Mouse (Mus musculus) myocyte (in vitro differentiated cells): ENCODE measurements at regions not wholly inside any gene's neighbourhood (a gene's known extent, or its start where the extent isn't known, plus 50 kb on each side); places are given as distances from the start of the nearest gene placed in this dataset.

Experiments used
- H3K27me3 ChIP-seq: one replicate; pipeline ENCODE4 v1.6.1; 2011; ENCODE audit not compliant: control insufficient read depth, insufficient read depth, insufficient read length
- H3K36me3 ChIP-seq: one replicate; pipeline ENCODE4 v1.6.1; 2011; ENCODE audit not compliant: control insufficient read depth, insufficient read depth
- H3K4me2 ChIP-seq: one replicate; pipeline ENCODE4 v1.6.1; 2011; ENCODE audit warnings: low read depth, control low read depth
- H3K4me3 ChIP-seq: one replicate; pipeline ENCODE4 v1.5.1; 2011; ENCODE audit warnings: mild to moderate bottlenecking, control low read depth, moderate library complexity
- H3K79me2 ChIP-seq: one replicate; pipeline ENCODE4 v1.6.1; 2011; ENCODE audit not compliant: control insufficient read depth, insufficient read depth
- H3ac ChIP-seq: one replicate; pipeline ENCODE4 v1.6.1; 2011; ENCODE audit not compliant: control insufficient read depth, insufficient read length
- CEBPB ChIP-seq: IDR thresholded peaks from 2 replicates; pipeline ENCODE4 v1.6.1; 2011; ENCODE audit warnings: mild to moderate bottlenecking, moderate library complexity; ENCODE audit not compliant: poor library complexity, insufficient read depth, severe bottlenecking
- E2F4 ChIP-seq: IDR thresholded peaks from one replicate; pipeline ENCODE4 v1.6.1; 2011; ENCODE audit warnings: mild to moderate bottlenecking, control low read depth, moderate library complexity; ENCODE audit not compliant: insufficient read depth
- MAX ChIP-seq: IDR thresholded peaks from one replicate; pipeline ENCODE4 v1.6.1; 2011; ENCODE audit warnings: low read depth, mild to moderate bottlenecking, control low read depth
- MYOD1 ChIP-seq, 3 experiments: IDR thresholded peaks; one replicate each; pipeline ENCODE4 v1.6.1; 2011; ENCODE audit warnings: control low read depth in 2 of 3, low read depth in 2 of 3, mild to moderate bottlenecking in 2 of 3, moderate library complexity in 1 of 3; ENCODE audit not compliant: insufficient read length in 2 of 3, control insufficient read depth in 1 of 3
- MYOG ChIP-seq, 3 experiments: IDR thresholded peaks; one replicate each; pipeline ENCODE4 v1.6.1; 2011; ENCODE audit warnings: control low read depth in 2 of 3, low read depth in 2 of 3, mild to moderate bottlenecking in 2 of 3; ENCODE audit not compliant: insufficient read length in 2 of 3, control insufficient read depth in 1 of 3, insufficient read depth in 1 of 3
- POLR2A ChIP-seq: IDR thresholded peaks from one replicate; pipeline ENCODE4 v1.6.1; 2011; ENCODE audit warnings: low read depth, mild to moderate bottlenecking, control low read depth, moderate library complexity; ENCODE audit not compliant: insufficient read length
- POLR2AphosphoS2 ChIP-seq: IDR thresholded peaks from one replicate; pipeline ENCODE4 v1.6.1; 2011; ENCODE audit warnings: low read depth, control low read depth; ENCODE audit not compliant: insufficient read length
- REST ChIP-seq: IDR thresholded peaks from one replicate; pipeline ENCODE4 v1.6.1; 2011; ENCODE audit warnings: mild to moderate bottlenecking, control low read depth, moderate library complexity; ENCODE audit not compliant: insufficient read depth, insufficient read length
- SRF ChIP-seq: IDR thresholded peaks from one replicate; pipeline ENCODE4 v1.6.1; 2011; ENCODE audit warnings: low read depth; ENCODE audit not compliant: control insufficient read depth, insufficient read length
- TCF12 ChIP-seq: IDR thresholded peaks from one replicate; pipeline ENCODE4 v1.6.1; 2011; ENCODE audit warnings: mild to moderate bottlenecking, control low read depth; ENCODE audit not compliant: poor library complexity, insufficient read depth, severe bottlenecking
- TCF3 ChIP-seq: IDR thresholded peaks from one replicate; pipeline ENCODE4 v1.6.1; 2011; ENCODE audit warnings: low read depth, control low read depth; ENCODE audit not compliant: insufficient read length
- USF1 ChIP-seq: IDR thresholded peaks from one replicate; pipeline ENCODE4 v1.6.1; 2011; ENCODE audit warnings: low read depth, mild to moderate bottlenecking, control low read depth, moderate library complexity

DNA sequence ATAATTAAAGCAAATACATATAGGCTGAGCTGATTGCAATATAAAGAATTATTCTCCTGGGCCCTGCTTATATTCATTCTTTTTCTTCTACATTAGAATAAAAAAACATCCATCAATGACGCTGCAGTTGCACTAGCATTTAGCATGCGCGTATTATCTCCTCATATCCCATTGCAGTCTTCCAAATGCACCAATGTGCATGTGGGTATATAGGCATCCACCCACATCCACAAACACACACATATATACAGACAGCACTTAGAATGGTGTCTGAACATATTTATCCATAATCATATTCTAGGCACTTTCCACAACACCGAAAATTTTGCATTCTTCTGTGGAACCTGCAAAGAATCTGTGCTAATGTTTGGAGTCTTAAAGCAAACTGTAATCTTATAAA lies 504.4 kb upstream of the Smim15 start:
- no peak overlapping the region for H3ac ChIP-seq
- TF ChIP-seq REST = no peak
- no peak for TF ChIP-seq TCF12
- TF ChIP-seq SRF = no peak
- TF ChIP-seq POLR2A = no peak
- TF ChIP-seq MAX = no peak
- no peak for TF ChIP-seq USF1
- TF ChIP-seq MYOG (IDR thresholded peaks at IDR 0.05; ENCODE audit: control insufficient read depth in 1 of 3, insufficient read depth in 1 of 3, insufficient read length in 2 of 3, low read depth in 2 of 3) = no peak
- TF ChIP-seq CEBPB = no peak
- no peak for TF ChIP-seq MYOD1 (IDR thresholded peaks at IDR 0.05; ENCODE audit: control insufficient read depth in 1 of 3, insufficient read length in 2 of 3, low read depth in 2 of 3)
- TF ChIP-seq TCF3 = no peak
- TF ChIP-seq POLR2AphosphoS2 = no peak
- no peak for TF ChIP-seq E2F4
- no peaks in the 10 kb centered on the region for H3K36me3 ChIP-seq
- no peaks in the 10 kb centered on the region for H3K79me2 ChIP-seq
- no peak overlapping the region for H3K4me3 ChIP-seq
- no peak overlapping the region for H3K4me2 ChIP-seq
- H3K27me3 ChIP-seq = no peaks in the 10 kb centered on the region

DNA sequence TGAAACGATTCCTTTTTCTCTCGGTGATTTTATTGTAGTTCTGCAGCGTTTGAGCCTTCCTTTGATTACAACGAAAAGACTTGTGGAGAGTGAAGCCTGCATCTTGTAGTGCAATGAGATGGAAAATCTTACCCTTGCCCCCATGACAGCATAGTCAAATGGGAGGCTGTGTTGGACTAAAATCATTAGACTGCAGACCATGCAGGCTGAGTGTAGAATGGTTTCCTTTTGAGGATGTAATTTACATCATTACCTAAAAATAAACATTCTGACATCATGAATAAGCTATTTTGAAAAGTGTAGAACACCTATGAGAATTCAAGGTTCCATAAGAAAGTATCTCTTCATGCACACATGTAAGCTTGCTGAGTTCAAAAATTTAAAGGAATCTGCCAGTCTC lies 504.9 kb upstream of the Smim15 start:
- Histone ChIP-seq H3K27me3 (no peaks in the 10 kb centered on the region), H3K4me3 (no peak overlapping the region), H3K4me2 (no peak overlapping the region), H3K36me3 (no peaks in the 10 kb centered on the region), H3K79me2 (no peaks in the 10 kb centered on the region), H3ac (no peak overlapping the region)
- TF ChIP-seq TCF12 = no peak
- TF ChIP-seq MAX = no peak
- no peak for TF ChIP-seq REST
- no peak for TF ChIP-seq CEBPB
- TF ChIP-seq E2F4 = no peak
- TF ChIP-seq MYOG (IDR thresholded peaks at IDR 0.05; ENCODE audit: control insufficient read depth in 1 of 3, insufficient read depth in 1 of 3, insufficient read length in 2 of 3, low read depth in 2 of 3) = no peak
- no peak for TF ChIP-seq SRF
- TF ChIP-seq POLR2A = no peak

DNA sequence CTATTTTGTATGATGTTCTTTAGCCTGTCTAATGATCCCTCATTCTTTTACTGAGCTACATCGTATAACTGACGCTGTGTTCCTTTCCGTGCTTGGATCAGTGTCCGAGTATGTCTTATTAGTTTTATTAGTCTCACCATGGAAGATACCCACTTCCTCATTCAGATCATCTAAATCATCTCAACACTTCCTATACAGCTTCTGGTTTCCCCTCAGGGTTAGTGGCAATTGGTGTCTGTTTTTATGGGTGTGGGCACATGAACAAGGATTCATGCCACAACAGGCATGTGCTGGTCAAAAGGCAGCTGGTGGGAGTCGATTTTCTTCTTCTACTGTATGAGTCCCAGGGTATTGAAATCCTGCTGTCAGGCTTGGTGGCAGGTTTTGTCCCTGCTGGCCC lies 509.0 kb upstream of the Smim15 start:
- Histone ChIP-seq H3ac (no peak overlapping the region), H3K27me3 (no peaks in the 10 kb centered on the region), H3K4me3 (no peak overlapping the region), H3K79me2 (no peaks in the 10 kb centered on the region), H3K4me2 (no peak overlapping the region), H3K36me3 (no peaks in the 10 kb centered on the region)
- TF ChIP-seq TCF12 (no peak), MYOG (IDR thresholded peaks at IDR 0.05; ENCODE audit: control insufficient read depth in 1 of 3, insufficient read depth in 1 of 3, insufficient read length in 2 of 3, low read depth in 2 of 3) (no peak), SRF (no peak)

DNA sequence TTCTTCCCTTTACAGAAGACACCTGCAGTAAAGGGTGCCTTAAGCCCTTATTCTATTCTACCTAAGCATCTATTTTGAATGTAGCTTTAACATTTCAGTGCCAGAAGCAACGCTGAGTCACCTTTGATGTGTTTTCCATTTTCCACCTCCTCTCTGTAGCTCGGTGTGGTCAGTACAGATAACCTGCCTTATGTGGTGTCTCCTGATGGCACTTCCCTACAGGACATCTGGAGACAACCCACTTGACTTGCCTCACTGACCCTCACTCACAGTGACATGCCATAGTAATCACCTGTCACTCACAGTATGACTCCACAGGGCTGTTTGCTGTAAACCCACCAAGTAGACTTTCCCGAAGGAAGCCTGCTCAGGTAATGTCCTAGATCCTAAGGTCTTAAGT lies 510.9 kb upstream of the Smim15 start:
- H3K79me2 ChIP-seq = no peaks in the 10 kb centered on the region
- H3ac ChIP-seq = no peak overlapping the region
- TF ChIP-seq TCF12 (no peak), MYOD1 (IDR thresholded peaks at IDR 0.05; ENCODE audit: control insufficient read depth in 1 of 3, insufficient read length in 2 of 3, low read depth in 2 of 3) (no peak), E2F4 (no peak), MAX (no peak), MYOG (IDR thresholded peaks at IDR 0.05; ENCODE audit: control insufficient read depth in 1 of 3, insufficient read depth in 1 of 3, insufficient read length in 2 of 3, low read depth in 2 of 3) (no peak), USF1 (no peak), CEBPB (no peak), POLR2A (no peak), SRF (no peak), POLR2AphosphoS2 (no peak), REST (no peak), TCF3 (no peak)
- H3K36me3 ChIP-seq = no peaks in the 10 kb centered on the region
- no peak overlapping the region for H3K4me3 ChIP-seq
- no peaks in the 10 kb centered on the region for H3K27me3 ChIP-seq
- no peak overlapping the region for H3K4me2 ChIP-seq

DNA sequence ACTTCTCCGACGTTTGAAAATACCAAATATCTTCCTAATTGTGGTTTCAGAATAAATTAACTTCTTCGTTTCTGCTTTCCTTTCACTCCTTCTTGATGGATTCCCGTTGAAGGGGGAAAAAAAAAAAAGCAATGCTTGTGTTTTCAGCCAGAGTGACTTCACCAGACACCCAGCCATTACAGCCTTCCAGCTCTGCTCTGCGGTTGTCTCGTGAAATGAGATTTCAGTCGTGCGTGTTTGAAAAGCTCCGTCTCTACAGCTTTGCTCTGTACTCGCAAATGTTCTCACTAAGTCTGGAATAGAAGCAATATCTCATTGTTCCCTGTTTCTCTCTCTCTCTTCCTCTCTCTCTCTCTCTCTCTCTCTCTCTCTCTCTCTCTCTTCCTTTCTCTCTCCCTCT lies 509.6 kb upstream of the Kif2a start:
- Histone ChIP-seq H3K4me2 (no peak overlapping the region), H3ac (no peak overlapping the region), H3K36me3 (no peaks in the 10 kb centered on the region), H3K27me3 (no peaks in the 10 kb centered on the region), H3K4me3 (no peak overlapping the region), H3K79me2 (no peaks in the 10 kb centered on the region)
- TF ChIP-seq TCF12 (no peak), MAX (no peak), REST (no peak), TCF3 (no peak), POLR2AphosphoS2 (no peak), CEBPB (no peak), POLR2A (no peak), MYOD1 (IDR thresholded peaks at IDR 0.05; ENCODE audit: control insufficient read depth in 1 of 3, insufficient read length in 2 of 3, low read depth in 2 of 3) (no peak), USF1 (no peak), E2F4 (no peak), SRF (no peak)

DNA sequence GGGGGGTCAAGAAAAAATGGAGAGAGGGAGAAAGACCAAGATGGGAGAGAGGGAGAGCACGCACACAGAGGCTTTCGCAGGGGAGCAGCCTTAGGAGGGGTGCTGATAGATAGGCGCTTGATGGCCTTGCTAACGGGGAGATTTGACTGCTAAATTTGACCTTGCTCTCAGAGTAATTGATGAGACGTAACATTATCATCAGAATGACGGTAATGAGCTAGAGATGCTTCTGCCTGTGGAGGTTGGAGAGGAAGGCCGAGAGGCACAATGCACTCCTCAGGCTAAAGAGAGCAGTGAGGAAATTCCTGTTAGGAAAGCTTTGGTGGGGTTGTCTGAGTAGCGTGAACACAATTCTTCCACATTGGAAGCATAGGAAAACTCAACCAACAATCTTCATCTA lies 509.1 kb upstream of the Kif2a start:
- H3K79me2 ChIP-seq = no peaks in the 10 kb centered on the region
- no peaks in the 10 kb centered on the region for H3K36me3 ChIP-seq
- no peak overlapping the region for H3K4me3 ChIP-seq
- no peak overlapping the region for H3K4me2 ChIP-seq
- TF ChIP-seq USF1 (no peak), POLR2AphosphoS2 (no peak), MYOD1 (IDR thresholded peaks at IDR 0.05; ENCODE audit: control insufficient read depth in 1 of 3, insufficient read length in 2 of 3, low read depth in 2 of 3) (no peak), MYOG (IDR thresholded peaks at IDR 0.05; ENCODE audit: control insufficient read depth in 1 of 3, insufficient read depth in 1 of 3, insufficient read length in 2 of 3, low read depth in 2 of 3) (no peak), TCF12 (no peak), POLR2A (no peak), E2F4 (no peak), REST (no peak), MAX (no peak), SRF (no peak), TCF3 (no peak), CEBPB (no peak)
- H3K27me3 ChIP-seq = no peaks in the 10 kb centered on the region
- H3ac ChIP-seq = no peak overlapping the region
